Mouse (Mus musculus): ENCODE measurements around the gene 2310034C09Rik.
"Not testable (repeated sequence)": the region's sequence is repeated elsewhere in the genome, so short reads cannot be mapped to it uniquely, and the experiment has no call there.

2310034C09Rik gene

GRCm38 (mm10) chr16:88758547-88758946 lies at the start of gene 2310034C09Rik:
Gene 2310034C09Rik (plus strand): TSS chr16:88758847.
- not testable (repeated sequence) for DNase-seq (ENCODE audit: low spot score)

DNA sequence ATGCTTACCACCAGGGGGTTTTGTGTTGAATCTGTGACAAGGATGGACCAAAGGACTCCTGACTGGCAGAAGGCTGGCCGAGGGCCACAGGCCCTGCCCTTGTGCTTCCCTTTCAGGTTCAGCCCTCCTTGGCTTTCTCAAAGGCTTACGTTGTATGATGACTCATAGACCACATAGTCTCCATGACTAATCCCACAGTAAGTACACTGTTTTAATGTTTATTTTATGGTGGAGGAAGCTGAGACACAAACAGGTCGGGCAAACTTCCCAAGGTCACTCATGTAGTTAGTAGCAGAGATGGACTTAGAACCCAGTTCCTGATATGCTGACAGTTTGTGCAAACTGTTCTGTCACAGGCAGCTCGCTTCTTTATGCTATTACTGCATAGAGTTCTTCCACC lies 47.9 kb upstream of the 2310034C09Rik start:
- no peak for DNase-seq (ENCODE audit: low spot score)

GRCm38 (mm10) chr16:88711245-88711644 lies 47.4 kb upstream of the 2310034C09Rik start:
- DNase-seq (ENCODE audit: low spot score): no peak

DNA sequence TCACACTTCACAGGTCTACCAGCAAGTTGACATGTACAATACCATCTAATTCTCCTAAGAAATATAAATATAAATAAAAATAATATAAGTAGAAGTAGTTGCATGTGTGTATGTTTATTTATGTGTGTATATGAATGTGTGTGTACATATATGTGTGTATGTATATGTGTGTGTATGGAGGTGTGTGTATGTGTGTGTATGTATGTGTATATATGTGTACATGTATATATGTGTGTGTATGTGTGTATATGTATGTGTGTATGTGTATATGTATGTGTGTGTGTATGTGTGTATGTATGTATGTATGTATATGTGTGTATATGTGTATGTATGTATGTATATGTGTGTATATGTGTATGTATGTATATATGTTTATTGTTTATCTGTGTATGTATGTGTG lies 42.1 kb upstream of the 2310034C09Rik start:
- no peak for DNase-seq (ENCODE audit: low spot score)

- no peak for DNase-seq (ENCODE audit: low spot score)
Measured at GRCm38 (mm10) chr16:88720031-88720430, 38.6 kb upstream of the 2310034C09Rik start.

DNA sequence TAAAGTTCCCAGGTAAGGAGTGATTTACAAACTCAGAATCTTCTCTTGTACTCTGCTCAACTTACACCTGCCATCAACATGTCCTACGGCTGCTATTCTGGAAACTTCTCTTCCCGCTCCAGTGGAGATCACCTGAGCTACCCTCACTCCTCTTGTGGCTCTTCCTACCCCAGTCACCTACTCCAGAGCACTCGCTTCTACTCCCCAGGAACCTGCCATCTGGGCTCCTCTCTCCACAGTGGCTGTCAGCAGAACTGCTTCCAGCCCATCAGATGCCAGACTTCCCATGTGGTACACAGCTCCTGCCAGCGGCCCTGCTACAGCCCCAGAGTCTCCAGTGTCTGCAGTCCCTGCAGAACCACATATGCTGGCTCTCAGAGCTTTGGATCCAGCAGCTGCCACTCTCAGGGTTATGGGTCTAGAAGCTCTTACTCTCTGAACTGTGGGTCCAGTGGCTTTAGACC lies 29.8 kb upstream of the 2310034C09Rik start, which contains the start of gene Krtap13-1:
TSS of gene Krtap13-1 (plus strand) at position 51 of the 464 bp plus-strand sequence.
- DNase-seq (ENCODE audit: low spot score): no peak

DNA sequence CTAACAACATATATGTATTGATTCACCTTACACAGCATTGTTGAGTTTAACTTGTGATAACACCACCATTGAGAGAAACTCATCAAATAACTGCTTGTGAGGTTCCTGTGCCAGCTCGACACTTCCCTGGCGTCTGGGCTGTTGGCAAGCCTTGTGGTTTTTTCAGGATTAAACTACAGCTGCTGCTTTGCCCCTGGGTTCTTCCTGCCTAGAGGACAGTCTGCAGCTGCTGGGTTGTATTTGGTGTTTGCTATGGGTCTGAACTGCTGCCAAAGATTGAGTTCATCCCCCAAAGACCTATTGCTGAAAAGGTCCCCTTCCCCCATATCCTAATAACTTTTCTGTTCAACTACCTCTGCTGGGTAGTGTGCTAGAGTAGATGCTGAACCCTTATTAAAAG lies 23.3 kb upstream of the 2310034C09Rik start:
- no peak for DNase-seq (ENCODE audit: low spot score)

DNA sequence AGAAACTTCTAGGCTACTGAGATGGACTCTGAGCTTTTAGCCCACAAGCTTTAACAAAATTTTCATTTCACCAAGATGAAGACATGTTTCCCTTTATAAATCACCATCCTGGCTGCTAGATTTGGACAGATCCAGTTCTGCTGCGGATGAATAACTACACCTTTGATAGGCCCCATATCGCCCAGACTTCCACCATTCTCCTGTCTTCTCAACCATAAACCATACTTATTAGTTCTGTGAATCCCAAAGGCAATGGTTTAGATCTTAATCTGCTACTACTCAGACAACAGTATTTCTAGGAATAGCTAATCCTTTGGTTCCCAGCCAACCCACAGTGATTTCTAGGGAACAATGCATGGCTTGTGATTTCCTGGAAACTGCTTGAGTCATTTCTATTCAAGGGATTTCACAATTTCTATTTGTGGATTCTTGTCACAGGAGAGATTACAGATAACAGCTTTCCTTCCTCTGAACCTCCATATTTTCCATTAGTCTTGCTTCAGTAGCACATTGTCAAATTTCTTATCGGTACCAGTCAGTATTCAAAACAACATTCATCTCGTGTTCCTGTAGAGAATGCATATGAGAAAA lies 13.8 kb upstream of the 2310034C09Rik start:
- DNase-seq (ENCODE audit: low spot score): no peak

- DNase-seq (ENCODE audit: low spot score): no peak
Measured at GRCm38 (mm10) chr16:88747943-88748342, 10.7 kb upstream of the 2310034C09Rik start.

DNA sequence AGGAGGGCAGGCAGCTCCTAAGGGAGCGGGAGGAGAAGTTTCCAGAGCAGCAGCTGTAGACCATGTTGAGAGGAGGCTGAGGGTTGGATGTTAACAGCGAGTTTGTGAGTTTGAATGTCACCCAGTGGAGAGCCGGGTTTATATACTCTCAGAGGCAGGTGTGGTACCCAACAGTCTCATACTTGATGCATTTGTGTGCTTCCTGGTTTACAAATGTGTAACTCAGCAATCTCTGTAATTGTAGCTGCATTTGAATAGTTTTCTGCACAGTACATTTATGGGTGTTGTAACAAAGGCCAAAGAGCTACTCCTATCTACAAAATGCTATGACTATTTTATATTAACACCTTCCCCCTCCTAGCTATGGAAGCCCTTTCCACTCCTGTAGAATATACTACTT lies 7.1 kb upstream of the 2310034C09Rik start, which contains the start of gene Krtap13:
TSS of gene Krtap13 (minus strand) at position 101 of the 400 bp plus-strand sequence.
- not testable (repeated sequence) for DNase-seq (ENCODE audit: low spot score)

- DNase-seq (ENCODE audit: low spot score): no peak
Measured at GRCm38 (mm10) chr16:88774106-88774505, 15.5 kb downstream of the 2310034C09Rik start, which contains the start of gene 2310057N15Rik. Gene 2310057N15Rik (minus strand): TSS chr16:88774206.

- DNase-seq (ENCODE audit: low spot score): no peak
Measured at GRCm38 (mm10) chr16:88777596-88777995, 18.9 kb downstream of the 2310034C09Rik start, which contains the start of gene Gm5965. Gene Gm5965 (plus strand): TSS chr16:88777896.

DNA sequence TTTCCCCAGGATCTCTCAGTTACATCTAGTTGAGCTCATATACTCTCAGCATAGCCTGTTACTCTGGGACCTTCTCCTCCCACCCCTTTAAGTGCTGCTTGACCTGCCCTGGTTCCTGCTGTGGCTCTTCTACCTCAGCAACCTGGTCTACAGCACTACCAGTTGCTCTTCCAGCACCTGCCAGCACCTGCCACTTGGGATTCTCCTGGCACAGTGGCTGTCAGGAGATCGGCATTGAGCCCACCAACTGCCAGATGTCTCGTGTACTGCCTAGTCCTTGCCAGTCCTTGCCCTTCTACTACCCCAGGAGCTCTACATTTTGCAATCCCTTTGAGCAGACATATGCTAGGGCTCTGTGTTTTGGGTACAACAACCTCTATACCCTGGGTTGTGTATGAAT lies 28.1 kb downstream of the 2310034C09Rik start:
- DNase-seq (ENCODE audit: low spot score): no peak

Measured in ovary, postnatal 14 days (tissue).